Mouse (Mus musculus): Measurements from ENCODE around the gene Eci1. TPM values are rescaled to one million over a fixed set of nuclear protein-coding genes. Genes with fewer than 3 reads are reported as not detected.
A peak's percentile ranks its signal among the peaks of the same experiment; 100 is the strongest.
"Not testable (repeated sequence)": the region's sequence is repeated elsewhere in the genome, so short reads cannot be mapped to it uniquely, and the experiment has no call there.

Gene Eci1
- total RNA-seq, 2 experiments from 2014 or later: 112 to 209 TPM

DNA sequence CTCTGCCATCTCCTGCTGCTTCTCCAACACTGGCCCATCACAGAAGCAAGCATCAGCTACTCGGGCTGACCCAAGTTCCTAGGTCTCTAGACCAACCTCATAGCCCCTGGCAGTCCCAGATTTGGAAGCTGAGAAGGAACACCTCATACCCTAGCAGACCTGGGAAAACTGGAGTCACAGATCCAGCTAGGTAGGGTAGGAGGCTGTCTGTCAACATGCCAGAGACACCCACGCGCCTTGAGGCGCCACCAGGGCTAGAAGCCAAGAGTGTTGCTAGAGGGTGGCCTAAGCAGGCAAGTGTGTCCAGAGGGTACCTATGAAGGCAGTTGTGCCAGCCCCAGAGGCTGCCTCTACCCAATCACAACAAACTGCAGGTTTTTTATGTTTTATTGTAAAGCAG, 17.0 kb downstream of the Eci1 start:
- intact Hi-C loops (cut with DNase I): no loop called here
- H3K27ac ChIP-seq: no peak overlapping the region
- DNase-seq: no peak
- TF ChIP-seq CTCF (IDR thresholded peaks at IDR 0.05): no peak
- no peak overlapping the region for H3K4me3 ChIP-seq

DNA sequence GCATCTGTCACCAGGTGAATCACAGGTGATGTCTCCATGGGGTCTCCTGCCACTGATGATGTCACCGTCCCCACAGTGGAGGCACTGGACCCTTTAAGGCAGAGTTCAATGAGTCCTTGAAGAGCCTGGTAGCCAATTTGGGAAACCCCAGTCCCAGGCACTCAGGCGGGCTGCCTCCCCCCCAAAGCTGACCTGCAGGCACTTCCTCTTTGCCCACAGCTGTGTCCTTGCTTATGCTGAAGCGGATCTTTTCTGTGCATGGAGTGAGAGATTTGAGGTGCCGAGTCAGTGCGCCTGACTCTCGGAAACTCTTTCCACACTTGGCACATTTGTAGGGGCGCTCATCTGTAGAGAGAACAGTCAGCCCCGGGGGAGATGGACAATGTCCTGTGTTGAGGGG, 20.1 kb downstream of the Eci1 start:
- Histone ChIP-seq H3K4me3 (no peak overlapping the region), H3K27ac (no peak overlapping the region)
- no peak for TF ChIP-seq CTCF (IDR thresholded peaks at IDR 0.05)
- intact Hi-C loops (cut with DNase I): no loop called here
- no peak for DNase-seq

DNA sequence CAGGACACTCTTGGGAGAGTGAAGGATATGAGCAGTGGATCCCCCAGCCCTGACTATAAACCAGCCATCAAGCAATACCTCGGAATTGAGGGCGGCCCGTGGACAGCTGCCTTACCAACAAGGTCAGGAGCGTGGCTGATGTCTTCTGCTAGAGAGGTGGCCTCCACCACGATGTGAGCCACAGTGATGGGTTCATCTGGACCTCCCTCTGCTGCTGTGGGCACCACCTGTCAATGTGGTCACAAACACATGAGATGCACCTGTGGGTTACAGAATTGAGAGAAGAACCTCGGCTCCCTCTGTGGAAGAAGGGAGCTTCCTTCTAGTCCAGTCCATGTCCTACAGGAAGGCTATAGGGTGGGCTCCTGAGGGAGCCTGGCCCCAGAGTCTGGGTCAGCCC, 23.1 kb downstream of the Eci1 start:
- DNase-seq: no peak
- intact Hi-C loops (cut with DNase I): no loop called here
- no peak for TF ChIP-seq CTCF (IDR thresholded peaks at IDR 0.05)
- Histone ChIP-seq H3K27ac (no peak overlapping the region), H3K4me3 (no peak overlapping the region)

DNA sequence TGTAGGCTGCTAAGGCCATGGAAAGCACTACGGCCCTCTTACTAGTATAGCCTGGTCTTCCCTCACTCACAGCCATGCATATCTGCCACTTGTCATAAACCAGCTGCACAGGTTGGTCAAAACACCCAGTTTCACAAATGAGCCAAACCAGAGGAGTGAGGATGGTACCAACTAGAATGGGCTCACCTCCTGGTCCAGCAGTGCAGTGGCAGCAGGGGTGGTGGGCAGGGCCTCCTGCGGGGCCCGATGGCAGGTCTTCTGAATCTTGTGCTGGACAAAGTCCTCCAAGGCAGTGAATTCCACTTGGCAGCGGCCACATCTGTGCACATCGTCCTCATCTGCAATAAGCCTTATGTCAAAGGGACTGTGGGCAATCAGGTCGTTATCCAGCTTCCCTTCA, 24.8 kb downstream of the Eci1 start:
- no peak overlapping the region for H3K27ac ChIP-seq
- no peak overlapping the region for H3K4me3 ChIP-seq
- intact Hi-C loops (cut with DNase I): loop anchor here (5.0 kb wide), 1 partner anchor 34 kb away; no protein-coding TSS in a partner anchor
- no peak for TF ChIP-seq CTCF (IDR thresholded peaks at IDR 0.05)
- no peak for DNase-seq

DNA sequence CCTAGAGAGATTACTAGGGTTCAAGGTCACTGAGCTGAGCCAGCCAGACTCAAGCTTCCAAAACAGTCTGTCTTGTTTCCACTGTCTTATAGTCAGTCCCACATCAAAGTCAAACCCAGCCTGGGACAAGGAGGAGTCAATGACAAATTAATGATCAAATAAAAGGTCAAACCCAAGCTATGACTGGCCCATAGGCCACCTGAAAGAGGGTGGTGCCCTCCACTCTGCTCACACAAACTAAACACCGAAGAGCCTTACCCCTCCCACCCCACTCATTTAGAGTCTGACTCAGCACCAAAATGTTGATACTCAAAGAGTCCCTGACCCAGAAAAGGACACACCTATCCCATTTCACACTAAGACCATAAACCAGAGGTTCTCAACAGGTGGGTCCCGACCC, 26.9 kb downstream of the Eci1 start:
- no peak for TF ChIP-seq CTCF (IDR thresholded peaks at IDR 0.05)
- Histone ChIP-seq H3K4me3 (peak overlapping the region; percentile 3; the same call in 1 of the 2 replicates), H3K27ac (peak overlapping the region; percentile 95)
- DNase-seq: no peak
- intact Hi-C loops (cut with DNase I): loop anchor here (5.0 kb wide), 1 partner anchor 36 kb away; no protein-coding TSS in a partner anchor

DNA sequence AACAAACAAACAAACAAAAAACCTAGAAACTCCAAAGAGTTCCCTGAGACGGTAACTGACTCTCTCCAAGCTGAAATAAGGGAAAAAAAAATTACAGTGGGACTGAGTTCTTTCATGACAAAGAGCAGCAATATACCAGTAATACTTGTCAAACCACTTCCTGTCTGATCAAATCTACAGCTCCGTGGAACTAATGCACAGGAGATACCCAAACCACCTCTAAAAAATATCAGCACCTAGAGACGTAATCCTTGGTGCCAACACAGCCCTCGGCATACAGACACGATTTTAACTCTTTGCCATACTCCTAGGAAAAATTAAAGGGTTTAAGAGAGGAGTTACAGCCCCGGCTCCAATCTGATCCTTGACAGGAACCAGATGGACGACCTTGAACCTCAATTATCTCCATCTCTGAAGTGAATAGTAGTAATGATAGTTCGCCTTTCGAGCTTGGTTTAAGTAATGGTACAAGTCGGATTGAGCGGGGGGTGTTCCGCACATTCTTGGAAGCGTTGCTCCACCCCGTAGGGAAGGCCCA, 27.8 kb downstream of the Eci1 start:
- DNase-seq: no peak
- TF ChIP-seq CTCF (IDR thresholded peaks at IDR 0.05): no peak
- intact Hi-C loops (cut with DNase I): loop anchor here (2.0 to 5.0 kb wide), 2 partner anchors 17 to 37 kb away; partner anchors contain the start of genes E4f1 and Pgp
- Histone ChIP-seq H3K4me3 (peak overlapping the region; percentile 90), H3K27ac (peak overlapping the region; percentile 95)

DNA sequence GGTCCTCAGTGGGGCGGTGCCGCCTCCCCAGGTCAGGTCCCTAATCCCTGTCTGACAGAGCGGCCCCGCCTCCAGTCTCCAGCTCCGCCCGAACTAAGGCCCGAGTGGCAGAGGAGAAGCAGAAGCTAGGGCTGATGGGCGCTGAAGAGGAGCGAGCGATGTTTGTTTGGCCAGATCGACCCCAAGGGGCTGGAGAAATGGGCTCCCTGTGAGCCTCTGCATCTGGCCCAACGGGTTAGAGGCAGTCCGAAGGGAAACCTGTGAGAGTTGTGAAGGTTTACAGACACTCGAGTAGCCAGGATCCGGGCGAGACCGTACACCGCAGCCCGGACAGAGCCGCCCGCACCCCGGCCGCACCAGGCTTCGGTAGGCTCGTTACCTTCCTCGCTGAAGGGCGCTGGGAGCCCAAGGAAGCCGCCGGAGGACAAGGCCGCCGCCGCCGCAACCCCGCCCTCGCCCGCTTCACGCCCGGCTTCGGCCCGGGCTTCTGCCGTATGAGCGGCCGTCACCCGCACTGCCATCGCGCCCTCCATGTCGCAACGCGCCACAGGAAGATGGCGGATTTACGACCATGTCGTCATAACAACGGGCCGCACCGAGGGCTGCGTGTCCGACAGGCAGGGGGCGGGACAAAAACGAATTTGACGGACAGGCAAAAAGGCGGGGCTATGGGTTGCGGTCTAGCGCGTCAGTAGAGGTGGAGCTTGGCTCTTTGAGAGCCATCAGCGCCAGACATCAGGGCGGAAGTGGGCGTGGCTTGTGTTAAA, 28.5 kb downstream of the Eci1 start:
- intact Hi-C loops (cut with DNase I): loop anchor here (2.0 to 5.0 kb wide), 2 partner anchors 16 to 38 kb away; partner anchors contain the start of genes E4f1 and Pgp
- Histone ChIP-seq H3K4me3 (peak overlapping the region; percentile 90), H3K27ac (peak overlapping the region; percentile 95)
- peak; percentile 99 for DNase-seq
- no peak for TF ChIP-seq CTCF (IDR thresholded peaks at IDR 0.05)

DNA sequence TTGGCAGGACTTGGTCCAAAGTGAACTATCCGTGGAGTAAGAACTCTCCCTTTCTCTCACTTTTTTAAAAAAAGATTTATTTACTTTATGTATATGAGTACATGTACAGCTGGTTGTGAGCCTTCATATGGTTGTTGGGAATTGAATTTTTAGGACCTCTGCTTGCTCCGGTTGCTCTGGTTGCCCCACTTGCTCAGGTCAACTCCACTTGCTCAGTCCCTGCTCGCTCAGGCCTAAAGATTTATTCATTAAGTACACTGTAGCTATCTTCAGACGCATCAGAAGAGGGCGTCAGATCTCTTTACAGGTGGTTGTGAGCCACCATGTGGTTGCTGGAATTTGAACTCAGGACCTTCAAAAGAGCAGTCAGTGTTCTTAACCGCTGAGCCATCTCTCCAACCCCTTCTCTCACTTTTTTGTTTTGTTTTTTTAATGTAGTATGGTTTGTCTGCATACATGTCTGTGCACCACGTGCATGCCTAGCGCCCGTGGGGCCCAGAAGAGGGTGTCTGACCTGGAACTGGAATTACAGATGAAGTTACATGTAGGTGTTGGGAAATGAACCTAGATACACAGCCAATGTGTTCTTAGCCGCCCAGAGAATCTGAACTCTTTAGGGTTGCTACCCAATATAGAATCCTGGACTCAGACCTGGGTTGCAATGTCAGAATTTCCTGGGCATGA, 29.2 kb downstream of the Eci1 start:
- intact Hi-C loops (cut with DNase I): loop anchor here (2.0 kb wide), 1 partner anchor 15 kb away; the partner anchor contains the start of genes E4f1 and Pgp
- Histone ChIP-seq H3K4me3 (peak overlapping the region; percentile 90), H3K27ac (peak overlapping the region; percentile 95)
- DNase-seq: not testable (repeated sequence)

DNA sequence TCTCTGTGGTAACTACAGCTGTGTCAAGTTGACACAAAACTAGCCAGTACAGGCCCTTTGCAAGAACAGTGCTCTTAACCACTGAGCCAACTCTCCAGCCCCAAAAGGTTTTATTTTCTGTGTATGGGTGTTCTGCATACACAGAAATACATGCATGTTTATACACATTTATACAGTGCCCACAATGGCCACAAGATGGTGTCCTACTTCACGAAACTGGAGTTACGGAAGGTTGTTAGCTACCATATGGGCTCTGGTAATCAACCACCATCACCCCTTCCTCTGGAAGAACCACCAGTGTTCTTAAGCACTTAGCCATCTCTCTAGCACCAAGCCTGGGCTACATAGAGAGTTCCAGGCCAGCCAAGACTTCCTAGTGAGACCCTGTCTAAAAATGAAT, 35.1 kb downstream of the Eci1 start:
- H3K4me3 ChIP-seq: no peak overlapping the region
- no peak for DNase-seq
- intact Hi-C loops (cut with DNase I): no loop called here
- peak; percentile 56 for TF ChIP-seq CTCF (IDR thresholded peaks at IDR 0.05)
- no peak overlapping the region for H3K27ac ChIP-seq

DNA sequence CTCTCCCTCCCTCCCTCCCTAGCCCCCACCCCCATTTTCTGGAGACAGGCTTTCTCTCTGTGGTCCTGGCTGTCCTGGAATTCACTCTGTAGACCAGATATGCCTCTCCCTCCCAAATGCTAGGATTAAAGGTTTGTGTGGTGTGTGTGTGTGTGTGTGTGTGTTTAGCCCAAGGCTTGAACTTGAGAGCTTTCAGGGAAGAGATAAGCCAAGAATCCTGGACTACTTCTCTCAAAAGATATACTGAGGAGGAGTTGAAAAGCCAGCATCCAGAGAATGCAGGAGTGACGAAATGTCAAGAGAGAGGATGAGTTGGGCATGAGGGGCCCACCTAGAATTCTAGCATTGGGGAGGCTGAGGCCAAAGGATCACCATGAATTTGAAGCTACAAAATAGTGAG, 36.5 kb downstream of the Eci1 start:
- Histone ChIP-seq H3K27ac (no peak overlapping the region), H3K4me3 (no peak overlapping the region)
- intact Hi-C loops (cut with DNase I): no loop called here
- DNase-seq: no peak
- TF ChIP-seq CTCF (IDR thresholded peaks at IDR 0.05): no peak

DNA sequence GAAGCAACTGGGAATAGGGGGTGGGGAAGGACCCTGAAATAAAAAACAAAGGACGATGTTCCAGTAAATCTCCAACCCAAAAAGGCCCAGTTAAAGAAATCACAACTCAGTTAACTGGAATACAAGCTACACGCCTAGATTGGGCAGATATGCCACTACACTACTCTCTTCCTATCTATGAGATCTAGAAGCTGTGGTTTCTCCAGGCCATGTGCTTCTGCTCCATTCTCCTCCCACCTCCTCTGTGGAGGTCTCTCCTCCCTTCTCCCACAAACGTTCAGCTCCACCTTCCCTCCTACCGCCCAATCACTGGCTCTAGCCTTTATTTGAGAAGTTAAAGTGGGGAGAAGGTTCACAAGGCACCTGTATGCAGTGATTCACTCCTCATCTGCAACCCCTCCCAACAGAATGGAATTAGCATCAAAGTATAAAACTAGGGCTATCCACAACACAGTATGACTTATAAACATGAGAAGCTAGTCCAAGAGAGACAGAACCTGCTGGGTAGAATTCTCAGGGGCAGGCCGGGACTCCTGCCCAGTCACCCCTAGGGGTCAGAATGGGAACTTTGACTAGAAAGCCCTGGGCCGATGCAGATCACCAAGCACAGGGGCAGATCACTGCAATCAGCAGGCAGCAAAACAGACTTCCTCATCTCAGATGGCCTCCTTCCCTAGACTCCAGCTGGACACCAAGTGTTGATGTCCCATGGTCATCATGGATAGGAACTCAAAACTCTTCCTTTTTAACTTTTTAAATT, 37.1 kb downstream of the Eci1 start:
- Histone ChIP-seq H3K4me3 (no peak overlapping the region), H3K27ac (no peak overlapping the region)
- intact Hi-C loops (cut with DNase I): no loop called here
- DNase-seq: no peak
- TF ChIP-seq CTCF (IDR thresholded peaks at IDR 0.05): no peak

DNA sequence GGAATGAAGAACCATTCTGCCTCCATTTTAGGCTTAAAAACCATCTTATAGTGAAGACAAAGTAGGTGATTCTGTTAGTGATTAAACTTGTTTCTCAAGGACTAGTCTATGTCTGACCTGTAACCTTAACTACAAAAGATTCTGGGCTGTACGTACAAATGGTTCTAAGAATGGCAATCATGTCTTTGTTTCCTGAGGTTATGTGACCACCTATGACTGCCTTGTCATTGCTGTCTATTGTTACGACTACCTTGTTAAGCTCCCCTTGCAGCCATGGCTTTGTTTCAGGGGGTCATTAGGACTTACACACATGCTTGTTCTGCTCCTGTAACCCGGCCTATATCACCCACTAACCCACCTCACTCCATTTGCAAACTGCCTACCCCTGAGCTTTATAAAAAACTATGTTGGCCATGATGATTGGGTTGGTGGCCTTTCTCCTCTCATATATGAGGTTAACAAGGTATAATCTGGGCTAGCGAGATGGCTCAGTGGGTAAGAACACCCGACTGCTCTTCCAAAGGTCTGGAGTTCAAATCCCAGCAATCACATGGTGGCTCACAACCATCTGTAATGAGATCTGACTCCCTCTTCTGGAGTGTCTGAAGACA, 42.3 kb downstream of the Eci1 start:
- Histone ChIP-seq H3K4me3 (no peak overlapping the region), H3K27ac (no peak overlapping the region)
- intact Hi-C loops (cut with DNase I): no loop called here
- DNase-seq: no peak
- TF ChIP-seq CTCF (IDR thresholded peaks at IDR 0.05): no peak

All from gastrocnemius, adult 2 months (tissue).